Mouse (Mus musculus): ENCODE measurements at regions not wholly inside any gene's neighbourhood (a gene's known extent, or its start where the extent isn't known, plus 50 kb on each side); places are given as distances from the start of the nearest gene placed in this dataset.

DNA sequence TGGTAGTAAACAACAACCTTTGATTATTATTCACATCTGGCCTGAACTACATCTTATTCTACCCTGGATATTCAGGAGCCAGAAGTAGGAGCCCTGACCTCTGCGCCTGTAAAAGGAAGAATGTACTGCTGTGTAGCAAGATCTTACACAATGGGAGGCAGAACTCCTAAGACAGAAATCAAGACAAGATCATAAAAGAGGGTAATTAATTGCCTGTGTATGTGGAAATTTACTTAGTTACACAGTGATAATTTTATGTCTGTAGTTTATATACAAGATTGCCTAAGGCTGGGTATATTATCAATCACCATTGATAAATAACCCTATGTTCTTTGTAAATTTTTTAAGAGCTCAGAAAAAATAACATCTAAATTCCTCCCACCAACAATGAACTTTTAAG is 2167.8 kb downstream of the 9330182O14Rik start:
- in situ Hi-C loops (cut with MboI, MseI), result no loop called here

DNA sequence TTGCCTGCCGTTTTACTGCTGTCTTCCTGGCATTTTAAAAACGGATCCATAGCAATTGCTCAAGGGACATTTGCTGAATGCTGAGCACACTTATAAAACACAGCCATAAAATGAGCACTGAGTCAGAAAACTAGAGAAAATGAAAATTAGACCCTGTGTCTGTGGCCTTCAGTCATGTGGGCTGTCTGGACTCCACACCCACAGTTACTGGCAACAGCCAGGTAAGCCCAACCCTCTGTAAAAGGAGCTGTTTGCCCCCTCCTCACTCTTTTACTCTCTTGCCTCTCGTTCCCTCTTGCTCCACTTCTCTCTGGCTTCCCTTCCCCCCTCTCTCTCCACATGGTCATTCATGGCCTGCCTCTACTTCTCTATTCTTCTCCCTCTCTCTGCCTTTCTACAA is 2169.9 kb downstream of the 9330182O14Rik start:
- in situ Hi-C loops (cut with MboI, MseI), result no loop called here

DNA sequence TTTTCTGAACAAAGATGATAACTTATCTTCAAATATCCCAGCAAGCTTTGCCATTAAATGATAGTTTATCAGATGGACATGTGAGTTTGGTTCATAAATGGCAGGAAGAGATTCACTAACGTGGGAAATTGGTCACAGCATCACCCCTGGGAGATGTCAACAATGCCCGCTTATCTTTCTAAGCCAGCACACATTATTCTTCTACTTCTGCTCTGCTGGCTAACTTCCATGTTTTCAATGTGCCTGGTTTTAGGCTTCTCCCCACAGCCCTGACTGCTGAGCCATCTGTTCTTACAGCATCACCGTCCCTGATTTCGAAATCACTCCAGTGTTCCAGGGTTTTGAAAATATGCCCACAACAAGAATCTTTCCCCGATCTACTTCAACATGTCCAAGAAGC is 2175.4 kb downstream of the 9330182O14Rik start:
- in situ Hi-C loops (cut with MboI, MseI), result no loop called here

DNA sequence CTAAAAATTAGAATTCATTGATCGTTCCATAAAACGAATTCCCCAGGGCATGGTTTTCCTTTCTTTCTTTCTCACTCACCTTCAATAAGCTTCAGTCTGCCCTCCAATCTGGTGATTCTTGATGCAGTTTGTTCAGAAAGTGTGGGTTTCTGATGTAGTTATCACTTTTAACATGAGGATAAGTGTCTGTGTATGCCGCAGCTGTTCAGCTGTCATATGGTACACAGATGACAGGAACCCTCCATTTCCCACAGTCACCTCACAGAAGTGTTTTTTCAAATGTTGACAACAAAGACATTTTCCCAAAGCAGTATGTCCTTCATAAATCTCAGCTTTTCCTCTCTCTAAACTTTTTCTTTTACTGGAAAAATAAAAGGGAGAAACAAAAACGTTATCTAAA is 2177.0 kb downstream of the 9330182O14Rik start:
- in situ Hi-C loops (cut with MboI, MseI), result no loop called here

DNA sequence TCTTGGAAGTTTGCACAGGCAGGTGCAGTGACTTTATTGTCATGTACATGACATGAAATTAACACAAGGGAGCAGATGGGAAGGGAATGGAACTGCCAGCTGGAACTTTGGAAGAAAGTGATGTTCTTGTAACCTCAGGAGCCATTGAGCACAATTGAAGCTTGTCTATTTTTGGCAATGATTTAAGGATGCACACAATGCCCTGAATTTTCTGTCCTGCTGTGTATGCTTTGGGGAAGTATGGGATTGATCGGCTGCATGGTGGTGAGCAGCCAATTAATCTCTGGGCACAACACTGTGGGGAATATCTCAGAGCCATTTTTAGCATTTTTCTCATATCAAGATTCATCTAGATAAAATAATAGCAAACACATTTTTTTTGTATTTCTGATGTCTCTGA is 2186.2 kb downstream of the 9330182O14Rik start:
- in situ Hi-C loops (cut with MboI, MseI), result no loop called here

DNA sequence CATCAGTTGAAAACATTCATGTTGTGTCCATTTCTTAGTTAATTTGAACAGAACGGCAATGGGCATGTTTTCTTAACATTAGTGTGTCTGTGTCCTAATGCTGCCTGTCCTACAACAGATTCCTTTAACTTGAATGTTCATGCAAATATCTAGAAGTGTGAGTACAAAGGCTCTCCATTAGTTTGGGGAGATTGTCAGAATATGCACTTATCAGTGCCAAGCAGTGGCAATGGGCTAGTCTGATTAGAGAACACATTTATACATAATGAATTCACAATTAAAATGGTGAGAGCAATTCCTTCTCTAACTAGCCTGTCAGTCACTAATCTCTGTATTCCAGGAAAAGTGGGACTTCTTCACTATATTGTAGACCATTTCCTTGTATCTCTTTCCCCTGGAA is 2188.8 kb downstream of the 9330182O14Rik start:
- in situ Hi-C loops (cut with MboI, MseI), result no loop called here

DNA sequence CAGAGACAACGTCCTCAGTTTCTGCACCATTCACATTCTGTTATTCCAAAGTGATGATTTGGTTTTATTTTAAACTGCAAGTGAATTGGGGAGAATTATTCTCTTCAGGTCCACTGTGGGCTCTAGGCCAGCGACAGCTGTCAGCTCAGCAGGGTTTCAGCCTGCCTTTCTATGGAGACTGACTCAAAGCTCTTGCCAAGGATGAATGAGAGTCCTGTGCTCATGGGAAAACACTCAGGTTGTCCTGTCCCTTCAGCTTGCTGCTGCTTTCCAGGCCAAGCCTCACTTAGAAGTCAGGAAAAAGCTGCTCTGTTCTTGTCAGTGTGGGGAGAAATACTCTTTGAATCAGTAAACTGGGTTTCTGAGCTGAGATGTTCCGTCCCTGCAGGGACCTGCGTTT is 2191.1 kb downstream of the 9330182O14Rik start:
- in situ Hi-C loops (cut with MboI, MseI), result no loop called here

DNA sequence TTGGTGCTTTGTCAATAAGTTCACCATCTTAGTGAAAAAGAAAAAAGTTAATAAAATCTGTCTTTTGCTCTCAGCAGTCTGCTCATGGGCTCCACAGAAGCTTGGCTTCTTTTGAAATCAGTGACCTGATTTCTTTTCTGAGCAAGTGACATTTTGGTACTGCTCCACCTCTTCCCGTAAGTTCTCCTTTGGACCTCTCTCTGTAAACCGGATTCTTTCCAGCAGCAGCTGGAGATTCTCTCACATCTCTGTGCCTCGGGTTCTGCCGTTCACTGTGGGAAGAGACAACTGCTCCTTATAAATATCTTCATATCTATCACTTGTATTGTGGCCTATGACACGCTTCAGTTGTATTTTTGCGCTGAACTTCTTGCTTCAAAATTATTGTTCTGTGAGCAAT is 2194.4 kb downstream of the 9330182O14Rik start:
- in situ Hi-C loops (cut with MboI, MseI), result no loop called here

DNA sequence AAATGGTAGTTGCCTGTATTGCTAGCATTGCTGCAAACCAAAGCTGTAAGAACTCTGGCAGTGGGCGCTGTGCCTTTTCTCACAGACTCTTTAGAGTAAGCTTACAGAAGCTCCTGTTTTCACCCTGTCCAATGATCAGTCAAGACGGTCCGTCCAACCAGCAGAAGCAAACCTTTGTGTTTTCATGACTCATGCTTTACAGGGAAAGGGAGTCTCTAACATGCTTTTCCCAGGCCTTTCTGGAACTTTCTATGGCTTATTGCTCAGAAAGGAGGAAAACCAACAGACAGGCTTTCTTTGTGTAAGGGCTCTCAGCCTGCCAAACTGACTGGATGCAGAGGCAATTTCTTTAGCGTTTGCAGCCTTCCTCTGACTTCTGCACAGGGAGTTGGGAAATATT is 2195.6 kb downstream of the 9330182O14Rik start:
- in situ Hi-C loops (cut with MboI, MseI), result no loop called here

DNA sequence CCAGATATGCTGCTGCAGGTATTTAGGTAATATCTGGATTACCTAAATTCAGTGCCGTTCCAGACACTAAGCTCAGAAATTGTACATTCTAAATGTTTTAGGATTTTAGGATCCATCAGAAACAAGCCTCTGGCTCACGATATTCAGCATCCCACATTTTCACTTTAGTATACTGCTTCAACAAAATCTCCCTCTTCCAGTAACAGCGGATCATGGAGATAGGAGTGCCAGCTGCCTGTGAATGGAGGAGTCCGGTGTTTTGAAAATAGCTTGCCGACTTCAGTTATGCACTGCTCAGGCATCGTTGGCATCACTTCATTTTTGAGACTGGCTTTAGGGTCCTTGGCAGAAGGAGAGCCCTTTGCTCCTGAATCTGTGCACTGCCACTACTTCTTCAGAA is 2199.5 kb downstream of the 9330182O14Rik start:
- in situ Hi-C loops (cut with MboI, MseI), result no loop called here

DNA sequence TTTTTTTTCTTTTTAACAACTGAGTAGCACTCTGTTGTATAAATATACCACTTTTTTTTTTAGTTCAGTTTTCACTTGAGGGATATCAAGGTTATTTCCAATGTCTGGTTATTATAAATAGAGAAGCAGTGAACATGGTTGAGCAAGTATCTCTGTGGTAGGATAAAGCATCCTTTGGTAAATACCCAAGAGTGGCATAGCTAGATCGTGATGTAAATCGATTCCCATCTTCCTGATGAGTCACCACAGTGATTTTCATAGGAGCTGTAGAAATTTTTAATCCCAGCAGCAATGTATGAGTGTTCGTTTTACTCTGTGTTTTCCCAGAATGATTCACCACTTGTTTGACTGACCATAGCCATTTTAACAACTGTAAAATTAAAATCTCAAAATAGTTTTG is 2212.0 kb downstream of the 9330182O14Rik start:
- in situ Hi-C loops (cut with MboI, MseI), result no loop called here

DNA sequence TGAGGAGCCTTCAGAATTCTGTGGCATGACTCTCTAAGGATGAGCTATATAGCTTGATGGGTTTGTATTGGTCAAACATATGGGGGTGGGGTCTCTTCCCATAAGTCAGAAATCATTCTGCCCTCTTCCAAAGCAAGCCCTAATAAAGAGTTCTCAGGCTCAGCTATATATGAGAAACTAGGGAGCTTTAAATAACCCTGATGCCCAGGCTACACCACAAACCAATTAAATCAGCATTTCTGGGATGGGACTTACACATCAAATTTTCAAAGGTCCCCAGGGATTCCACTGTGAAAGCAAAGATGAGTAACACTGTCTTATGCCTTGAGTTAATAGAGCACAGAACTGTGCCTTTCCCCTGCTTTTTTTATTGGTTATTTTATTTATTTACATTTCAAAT is 2227.7 kb downstream of the 9330182O14Rik start:
- in situ Hi-C loops (cut with MboI, MseI), result no loop called here

DNA sequence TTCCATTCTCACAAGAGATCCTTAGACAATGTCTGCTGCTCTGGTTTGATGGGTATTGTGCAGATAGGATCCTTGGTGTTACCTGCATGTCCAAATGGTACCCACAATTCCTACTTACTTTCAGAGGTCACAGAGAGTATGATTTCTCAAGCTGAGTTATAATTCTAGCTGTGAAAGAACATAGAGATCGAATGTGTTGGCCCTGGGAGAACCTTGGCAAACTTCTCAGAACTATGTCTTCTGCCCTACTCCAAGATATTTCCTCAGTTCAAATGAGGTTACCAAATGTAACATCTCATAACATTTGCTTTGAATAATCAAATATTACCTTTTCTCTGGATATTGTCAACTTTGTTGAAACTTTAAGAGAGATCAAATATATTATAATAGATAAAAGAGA is 2230.8 kb downstream of the 9330182O14Rik start:
- in situ Hi-C loops (cut with MboI, MseI), result no loop called here

DNA sequence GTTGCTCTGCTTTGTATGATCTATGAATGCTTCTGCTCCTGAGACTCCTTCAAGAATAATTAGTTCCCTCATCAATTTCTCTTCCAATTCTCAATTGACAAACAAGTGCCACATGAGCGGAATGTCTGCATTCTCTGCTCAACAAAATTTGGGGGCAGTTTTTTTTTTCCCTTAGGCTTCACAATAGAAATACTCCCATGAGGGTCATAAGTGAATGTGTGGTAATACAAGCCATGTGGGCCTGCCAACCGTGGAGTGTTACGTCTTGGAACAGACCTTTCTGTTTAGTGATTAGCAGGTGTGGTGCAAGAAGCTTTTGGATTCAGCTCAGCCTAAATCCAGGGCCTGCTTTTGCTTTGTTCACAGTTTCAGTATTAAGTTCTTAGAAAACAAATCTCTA is 2232.6 kb downstream of the 9330182O14Rik start:
- in situ Hi-C loops (cut with MboI, MseI), result no loop called here

DNA sequence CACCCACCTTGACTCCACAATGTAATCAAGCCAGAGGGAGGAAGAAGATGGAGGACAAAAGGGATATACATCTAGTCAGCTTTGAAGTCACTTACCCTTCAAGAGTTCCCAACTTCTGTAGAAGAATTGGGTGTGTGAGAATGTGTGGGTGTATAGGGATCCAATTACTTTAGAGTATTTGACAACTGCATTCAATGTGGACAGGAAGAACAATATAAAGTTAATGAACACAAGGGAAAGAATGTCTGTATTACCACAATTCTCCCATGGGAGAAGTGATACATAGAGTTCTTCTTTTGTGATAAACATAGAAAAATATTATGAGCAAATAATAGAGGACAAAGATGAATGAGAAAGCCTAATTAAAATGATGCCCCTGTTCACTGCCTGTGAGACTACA is 2235.4 kb downstream of the 9330182O14Rik start:
- in situ Hi-C loops (cut with MboI, MseI), result no loop called here

DNA sequence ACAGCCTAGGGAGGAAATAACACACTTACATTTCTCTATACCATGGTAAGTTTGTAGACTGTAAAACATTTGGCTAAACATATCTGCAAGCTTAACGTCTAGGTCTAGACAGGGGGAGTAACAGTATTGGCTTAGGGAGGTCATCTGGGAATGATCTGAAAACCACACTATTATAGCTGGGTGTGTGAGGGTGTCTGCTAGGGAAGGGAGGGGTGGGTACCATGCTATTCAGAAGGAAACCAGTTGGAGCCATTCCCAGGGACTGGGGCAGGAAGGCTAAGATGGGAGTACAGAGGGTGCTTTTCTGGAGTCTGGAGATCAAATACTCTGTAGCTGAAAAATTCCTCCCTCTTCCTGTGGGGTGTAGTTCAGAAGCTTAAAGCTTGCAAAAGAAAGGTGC is 2235.9 kb downstream of the 9330182O14Rik start:
- in situ Hi-C loops (cut with MboI, MseI), result no loop called here

DNA sequence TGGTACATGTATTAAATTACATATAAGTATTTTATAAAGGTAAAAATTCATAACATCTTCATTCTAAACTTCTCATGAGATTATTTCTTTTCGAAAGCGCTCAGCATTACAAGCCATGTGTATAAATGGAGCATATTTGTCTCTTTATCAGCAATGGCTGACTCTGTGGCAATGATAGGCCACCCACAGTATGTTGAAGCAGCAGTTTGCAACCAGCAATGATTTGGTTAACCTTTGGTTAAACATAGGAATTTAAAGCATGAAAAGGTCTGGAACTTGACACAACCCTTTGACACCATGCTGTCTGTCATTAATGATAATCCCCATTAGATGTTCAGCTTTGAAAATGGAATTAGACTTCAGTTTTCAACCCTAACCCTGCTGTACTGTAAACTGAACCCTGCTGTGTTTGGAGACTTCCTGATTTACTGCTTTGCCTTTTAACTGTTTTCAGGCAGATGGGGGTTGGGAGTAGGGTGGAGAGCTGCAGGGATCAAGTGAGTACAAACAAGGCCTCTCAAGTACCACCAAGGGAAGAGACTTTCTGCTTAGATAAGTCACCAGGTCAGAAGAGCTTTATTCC is 2238.6 kb downstream of the 9330182O14Rik start:
- in situ Hi-C loops (cut with MboI, MseI), result no loop called here
